Mouse (Mus musculus) spleen, adult 18-20 months (tissue): ENCODE measurements around the gene Ccdc103.
A peak's percentile ranks its signal among the peaks of the same experiment; 100 is the strongest.

Experiments
- DNase-seq, 2 experiments: peaks; one replicate each; pipeline ENCODE4 v3.0.0; 2022; ENCODE audit warnings: mixed read lengths in 2 of 2

Ccdc103 gene

DNA sequence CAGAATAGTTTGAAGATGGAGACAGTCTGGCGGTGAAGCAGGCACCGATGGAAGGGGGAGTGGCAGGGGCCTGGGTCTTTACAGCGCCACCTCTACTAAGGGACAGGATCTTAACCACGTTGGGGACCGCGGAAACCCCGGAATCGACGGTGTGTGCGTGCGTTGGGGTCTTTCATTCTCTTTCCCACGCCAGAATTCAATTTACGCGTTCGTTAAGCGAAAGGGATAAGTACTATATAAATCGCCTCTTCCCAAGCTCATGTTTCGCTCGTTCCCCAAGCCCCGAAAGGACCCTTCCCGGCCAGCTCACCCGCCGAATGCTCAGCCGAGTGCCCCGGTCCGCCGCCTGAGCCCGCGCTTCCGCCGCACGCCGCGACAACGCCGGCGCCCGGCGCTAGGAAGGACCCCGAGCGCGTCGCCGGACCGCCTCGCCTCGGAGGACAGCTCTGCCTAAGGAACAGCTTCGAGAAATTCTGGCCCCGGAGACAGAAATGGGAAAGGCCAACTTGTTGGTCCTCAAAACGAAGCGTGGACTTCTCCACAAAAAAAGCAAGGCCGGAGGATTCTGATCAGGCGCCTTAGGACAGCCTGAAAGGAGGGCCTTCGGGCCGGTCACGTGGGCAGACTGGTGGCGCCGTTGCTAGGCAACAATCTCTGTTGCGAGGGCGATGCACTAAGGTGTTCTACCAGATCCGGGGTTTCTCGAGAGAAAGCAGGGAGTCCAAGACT, at the start of gene Ccdc103, which contains the start of gene Eftud2:
Gene Ccdc103 (plus strand): TSS at position 620 of the 729 bp plus-strand sequence.
Gene Eftud2 (minus strand): TSS at position 401 of the 729 bp plus-strand sequence.
- peak; percentile 83 to 92 for DNase-seq

DNA sequence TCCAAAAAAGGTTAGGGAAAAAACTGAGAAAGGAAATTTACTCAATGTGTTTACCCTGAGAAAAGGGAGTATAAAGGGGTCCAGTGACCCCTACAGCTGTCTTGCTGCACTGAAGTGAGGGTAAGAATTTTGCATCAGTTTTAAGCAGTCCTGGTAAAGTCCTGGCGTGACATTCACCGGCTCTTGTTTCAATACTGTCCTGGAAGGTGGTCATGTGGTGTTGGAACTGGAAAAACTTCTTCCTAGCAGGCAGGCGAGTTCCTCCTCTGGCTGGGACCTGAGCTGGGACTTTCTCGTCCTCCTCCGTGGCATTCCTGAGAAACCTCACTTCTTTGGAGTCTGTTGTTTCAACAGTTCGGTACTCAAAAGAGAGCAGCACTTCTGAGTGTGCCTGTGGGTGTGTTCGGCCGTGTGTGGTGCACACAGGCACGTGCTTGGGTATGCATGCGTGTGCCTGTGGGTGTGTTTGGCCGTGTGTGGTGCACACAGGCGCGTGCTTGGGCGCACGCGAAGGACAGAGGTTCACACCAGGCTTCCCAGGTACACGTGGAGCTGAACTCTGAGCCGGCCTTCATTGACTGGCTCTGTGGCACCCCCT, 48.2 kb upstream of the Ccdc103 start:
- no peak for DNase-seq

DNA sequence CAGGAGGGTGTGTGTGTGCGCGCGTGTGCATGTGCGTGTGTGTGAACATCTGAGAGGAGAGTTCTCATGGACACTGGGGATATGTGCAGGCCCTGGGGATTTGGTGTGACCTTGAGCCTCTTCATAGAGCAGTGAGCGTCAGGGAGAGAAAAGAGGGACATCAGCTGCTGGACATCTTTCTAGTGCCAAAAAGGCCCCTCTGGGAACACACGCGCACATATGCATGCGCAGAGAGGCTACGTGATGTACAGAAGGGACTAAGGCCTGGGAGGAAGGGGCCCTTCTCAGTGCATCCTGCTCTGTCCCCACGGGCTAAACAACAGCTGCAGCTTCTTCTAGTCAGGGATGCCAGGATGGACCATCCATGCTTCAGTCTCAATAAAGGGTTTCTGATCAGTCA, 46.8 kb upstream of the Ccdc103 start:
- DNase-seq, result no peak

DNA sequence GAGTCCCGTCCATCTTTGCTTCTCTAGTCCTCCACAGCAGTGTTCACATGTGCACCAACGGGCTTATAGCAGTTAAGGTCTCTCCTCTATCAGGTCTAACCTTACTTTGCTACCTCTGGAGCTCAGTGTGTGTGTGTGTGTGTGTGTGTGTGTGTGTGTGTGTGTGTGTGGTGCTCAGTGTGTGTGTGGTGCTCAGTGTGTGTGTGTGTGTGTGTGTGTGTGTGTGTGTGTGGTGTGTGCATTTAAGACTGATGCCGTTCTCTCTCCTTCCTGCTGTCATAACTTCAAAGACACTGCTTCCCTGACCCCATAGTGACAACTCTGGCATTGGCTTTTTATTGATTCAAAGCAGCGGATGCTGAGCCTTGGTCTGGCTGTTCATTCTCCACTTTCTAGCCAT, 45.5 kb upstream of the Ccdc103 start, which contains the start of gene Higd1b:
Gene Higd1b (plus strand): TSS at position 301 of the 400 bp plus-strand sequence.
- DNase-seq, result no peak

DNA sequence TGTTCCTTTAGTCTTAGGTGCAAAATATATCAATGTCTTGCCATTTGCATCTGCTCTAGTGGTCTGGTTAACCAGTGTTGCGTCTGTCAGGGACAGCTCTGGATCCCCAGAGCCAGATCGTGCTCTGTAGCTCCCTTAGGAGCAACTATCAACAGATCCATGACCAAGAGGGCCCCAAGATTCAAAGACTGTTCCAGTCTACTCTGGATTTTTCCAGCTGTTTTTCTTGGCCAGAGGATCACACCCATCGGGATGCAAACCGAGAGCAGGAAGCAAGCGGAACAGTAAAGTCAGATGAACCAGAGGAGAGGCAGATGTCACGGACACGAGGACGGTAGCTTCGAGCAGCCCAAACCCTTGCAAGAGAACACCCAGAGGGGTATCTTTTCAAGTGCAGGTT, 44.9 kb upstream of the Ccdc103 start:
- no peak for DNase-seq

DNA sequence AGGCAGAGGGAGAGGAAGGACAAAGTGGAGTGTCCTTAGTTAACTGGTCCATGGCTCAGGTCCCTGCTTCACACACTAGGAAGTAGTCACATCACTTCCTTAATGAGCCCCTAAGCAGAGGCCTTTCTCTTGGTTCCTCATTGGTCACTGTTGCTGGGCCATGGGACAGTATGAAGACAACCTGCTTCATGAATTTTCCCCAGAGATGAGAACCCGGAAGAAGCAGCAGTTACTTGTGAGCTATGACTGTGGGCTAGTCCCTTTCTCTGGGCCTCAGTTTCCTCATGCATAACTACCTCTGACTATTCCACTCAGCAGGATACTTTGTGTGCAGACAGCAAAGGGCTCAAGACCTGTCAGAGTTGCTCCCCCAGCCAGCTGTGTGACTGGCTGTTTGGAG, 43.6 kb upstream of the Ccdc103 start:
- DNase-seq, result no peak

DNA sequence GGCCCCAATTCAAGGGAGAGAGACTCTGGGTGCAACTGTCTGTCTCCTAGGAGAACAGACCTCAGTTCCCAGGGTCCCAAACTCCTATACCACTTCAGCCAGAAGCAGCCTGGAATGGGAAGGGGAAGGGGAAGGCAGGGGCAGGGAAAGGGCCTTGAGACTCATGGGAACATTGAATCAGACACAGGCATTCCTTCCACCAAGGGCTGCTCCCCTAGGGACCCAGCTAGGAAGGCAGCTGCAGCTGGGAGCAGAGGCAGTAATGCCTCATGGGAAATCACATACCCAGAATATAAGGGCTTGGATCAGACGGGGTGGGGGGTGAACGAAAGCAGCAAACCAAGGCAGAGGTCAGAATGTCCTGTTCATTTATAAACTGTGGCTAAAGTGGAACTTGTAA, 42.9 kb upstream of the Ccdc103 start:
- DNase-seq, result no peak

DNA sequence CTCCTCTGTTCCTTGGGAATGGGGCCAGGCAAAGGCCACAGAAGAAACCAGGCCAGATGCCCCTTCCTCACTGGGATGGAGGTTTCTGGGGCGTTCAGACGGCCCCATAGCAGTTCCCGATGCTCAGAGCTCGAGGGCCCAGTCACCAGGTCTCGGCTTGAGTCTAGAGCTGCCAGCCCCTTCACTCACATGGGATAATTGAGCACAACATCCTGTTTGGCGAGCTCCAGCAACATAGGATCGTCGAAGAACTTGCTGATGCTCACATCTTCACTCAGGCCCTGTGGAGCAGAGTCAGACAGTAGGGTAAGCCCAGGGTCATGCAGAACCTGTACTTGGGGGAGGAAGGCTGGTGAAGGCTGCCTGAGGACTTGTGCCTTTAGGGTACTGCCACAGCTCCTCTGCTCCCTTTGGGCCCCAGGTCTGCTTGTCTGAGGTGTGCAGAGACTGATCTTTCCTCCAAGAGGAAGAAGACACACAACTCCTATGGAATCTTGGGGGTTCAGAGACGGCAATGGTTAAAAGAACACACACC, 42.3 kb upstream of the Ccdc103 start:
- no peak for DNase-seq

DNA sequence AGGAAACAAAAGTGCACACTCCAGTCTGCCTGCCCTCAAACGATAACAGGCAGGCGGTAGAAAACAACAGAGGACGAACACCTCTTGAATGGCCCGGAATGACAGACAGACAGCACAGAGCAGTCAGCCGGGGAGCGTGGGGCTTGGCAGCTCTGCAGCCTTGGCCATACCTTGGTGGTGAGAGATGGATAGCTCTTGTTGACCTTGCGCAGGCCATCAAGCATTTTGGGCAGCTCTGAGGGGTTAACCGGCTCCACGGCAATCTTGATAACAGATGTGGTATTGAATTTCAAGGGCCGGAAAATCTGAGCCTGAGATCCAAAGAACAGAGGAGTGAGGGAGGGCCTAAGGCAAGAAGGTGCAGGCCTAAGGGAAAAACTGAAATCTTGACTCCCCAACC, 35.1 kb upstream of the Ccdc103 start:
- no peak for DNase-seq

DNA sequence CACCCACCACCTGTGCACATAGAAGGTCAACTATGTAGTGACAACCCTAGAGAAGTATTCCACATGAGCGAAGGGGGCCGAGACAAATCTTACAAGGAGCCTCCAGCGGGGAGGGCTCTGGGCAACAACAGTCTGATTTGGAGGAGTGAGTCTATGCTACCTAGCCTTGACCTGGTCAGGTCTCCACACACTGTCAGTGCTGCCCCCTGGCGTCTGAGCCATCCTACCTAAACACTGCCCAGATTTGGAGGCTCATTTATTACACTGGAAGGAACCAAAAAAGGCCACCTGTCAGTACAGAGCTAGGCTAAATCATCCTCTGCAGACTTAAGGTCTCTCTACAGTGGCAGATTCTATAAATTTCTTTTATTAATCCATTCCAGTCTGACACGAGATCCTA, 29.1 kb upstream of the Ccdc103 start:
- peak in 1 of 2 experiments; percentile 47 for DNase-seq

DNA sequence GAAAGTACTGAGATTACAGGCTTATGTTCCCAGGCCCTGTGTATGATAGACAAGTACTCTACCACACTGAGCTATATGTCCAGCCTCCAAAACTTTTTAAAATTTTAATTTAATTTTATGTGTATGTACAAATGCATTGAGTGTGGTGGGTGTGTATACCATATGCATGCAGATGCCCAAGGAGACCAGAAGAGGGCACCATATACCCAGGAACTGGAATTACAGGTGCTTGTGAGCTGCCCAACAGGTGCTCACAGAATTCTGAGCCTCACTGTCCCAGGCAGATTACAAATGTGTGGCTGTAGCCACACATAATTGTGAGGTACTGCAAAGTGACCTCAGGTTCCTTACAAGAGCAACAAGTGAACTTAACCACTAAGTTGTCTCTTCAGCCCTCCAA, 27.2 kb upstream of the Ccdc103 start:
- DNase-seq, result no peak

DNA sequence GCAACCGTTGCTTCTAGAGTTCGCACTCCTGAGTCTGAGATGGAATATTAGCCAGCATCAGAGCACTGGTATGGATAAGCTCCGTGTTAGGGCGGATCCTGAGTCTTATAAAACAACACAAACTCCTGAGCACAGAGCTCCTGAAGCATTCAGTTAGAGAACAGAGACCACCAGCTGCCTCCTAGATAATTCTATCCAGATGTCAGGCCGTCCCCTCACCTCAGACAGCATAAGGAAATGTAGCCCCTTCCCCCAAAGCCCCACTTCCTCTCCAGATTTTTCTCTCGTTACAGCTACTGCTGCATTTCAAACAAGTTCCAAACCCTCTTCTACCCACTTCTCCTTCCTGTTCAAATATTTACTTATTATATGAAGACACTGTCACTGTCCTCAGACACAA, 25.1 kb upstream of the Ccdc103 start:
- no peak for DNase-seq

DNA sequence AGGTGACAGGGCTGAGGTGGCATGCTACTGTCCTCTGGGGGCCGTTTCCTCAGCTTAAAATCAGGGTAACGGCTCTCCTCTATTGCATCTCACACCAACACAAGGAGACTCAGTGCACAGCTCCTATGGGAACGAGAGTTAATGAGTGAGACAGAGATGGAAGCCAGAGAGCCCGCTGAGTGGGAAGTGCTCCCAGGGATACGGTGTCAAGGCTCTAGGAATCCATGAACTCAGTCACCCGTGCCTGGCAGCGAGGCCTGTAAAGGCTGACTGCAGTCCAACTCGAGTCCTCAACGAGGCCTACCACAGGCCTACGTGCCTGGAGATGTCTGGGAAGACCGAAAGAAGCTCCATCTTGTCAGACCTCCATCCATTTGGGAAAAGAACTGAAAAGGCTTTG, 22.1 kb upstream of the Ccdc103 start:
- DNase-seq, result no peak

DNA sequence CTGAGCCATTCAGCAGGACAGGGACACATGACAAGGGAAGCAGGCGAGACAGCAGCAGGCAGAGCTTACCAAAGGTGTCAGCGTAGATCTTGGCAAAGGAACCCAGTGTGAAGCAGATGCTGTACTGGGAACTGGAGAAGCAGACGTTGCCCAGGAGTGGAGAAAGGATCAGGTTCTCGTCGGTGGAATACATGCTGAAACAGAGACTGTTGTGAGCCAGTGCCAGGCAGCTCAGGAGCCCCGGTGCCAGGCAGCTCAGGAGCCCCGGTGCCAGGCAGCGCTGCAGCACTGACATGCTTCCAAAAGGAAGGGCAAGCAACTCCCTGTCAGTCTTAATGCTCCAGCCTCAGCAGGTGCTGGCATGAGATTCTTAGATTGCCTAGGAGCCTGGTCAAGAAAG, 21.1 kb upstream of the Ccdc103 start:
- DNase-seq, result no peak

DNA sequence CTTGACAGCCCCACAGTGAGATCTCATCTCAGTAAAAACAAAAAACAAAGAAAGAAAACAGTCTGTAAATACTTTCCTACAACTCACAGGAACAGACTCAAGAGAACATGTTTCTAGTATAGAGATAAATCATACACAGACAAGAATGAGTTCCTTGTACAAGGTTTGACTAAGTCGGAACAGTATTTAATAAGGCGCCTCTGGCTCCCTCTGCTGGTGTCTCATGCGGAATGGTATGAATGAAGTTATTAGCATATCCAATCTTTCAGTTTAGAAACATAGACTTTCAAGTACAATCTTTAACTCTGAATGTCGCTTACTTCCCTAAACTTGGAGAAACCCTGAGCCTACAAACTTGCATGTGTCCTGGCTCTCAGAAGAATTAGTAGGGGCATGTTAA, 16.7 kb upstream of the Ccdc103 start:
- DNase-seq, result peak in 1 of 2 experiments; percentile 50

DNA sequence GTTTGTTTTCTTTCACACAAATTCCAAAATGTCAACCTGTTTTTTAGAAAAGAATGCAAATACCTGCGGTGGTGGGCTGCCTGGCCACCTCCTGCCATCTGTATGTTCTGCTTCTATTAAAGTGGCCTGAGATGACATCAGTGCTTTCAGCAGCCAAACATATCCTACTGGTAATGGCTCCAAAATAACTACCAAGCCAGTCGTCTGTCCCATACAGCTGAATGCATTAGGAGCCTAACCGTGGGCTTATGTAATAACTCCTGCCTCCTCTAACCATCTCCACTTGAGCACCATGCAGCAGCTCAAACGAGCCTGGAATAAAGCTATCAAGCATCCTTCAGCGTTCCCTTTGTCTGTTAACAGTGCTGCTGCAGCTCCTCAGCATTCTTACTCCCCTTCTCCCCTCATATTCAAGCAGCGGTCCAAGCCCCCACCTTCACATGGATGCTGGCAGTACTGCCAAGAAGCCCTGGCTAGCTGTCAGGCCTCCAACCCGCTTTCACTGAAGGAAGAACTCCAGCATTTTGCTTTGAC, 6.1 kb upstream of the Ccdc103 start:
- DNase-seq, result no peak

DNA sequence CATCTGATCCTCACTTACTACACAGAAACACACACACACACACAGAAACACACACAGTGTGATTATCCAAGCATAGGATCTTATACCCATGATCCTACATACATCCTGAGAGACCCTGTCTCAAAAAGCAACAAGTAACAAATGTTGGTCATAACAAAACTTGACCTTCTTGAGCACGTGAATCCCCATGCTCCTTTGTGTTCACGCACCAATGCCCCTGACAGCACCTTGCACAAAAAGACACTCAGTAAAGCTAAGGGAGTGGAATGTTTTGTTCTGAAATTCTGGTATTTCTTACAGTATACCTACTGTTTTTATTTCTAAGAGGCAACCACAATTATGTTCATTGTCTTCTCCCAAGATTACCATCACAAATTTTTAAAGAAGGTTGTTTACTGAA, 1.4 kb upstream of the Ccdc103 start:
- no peak for DNase-seq

DNA sequence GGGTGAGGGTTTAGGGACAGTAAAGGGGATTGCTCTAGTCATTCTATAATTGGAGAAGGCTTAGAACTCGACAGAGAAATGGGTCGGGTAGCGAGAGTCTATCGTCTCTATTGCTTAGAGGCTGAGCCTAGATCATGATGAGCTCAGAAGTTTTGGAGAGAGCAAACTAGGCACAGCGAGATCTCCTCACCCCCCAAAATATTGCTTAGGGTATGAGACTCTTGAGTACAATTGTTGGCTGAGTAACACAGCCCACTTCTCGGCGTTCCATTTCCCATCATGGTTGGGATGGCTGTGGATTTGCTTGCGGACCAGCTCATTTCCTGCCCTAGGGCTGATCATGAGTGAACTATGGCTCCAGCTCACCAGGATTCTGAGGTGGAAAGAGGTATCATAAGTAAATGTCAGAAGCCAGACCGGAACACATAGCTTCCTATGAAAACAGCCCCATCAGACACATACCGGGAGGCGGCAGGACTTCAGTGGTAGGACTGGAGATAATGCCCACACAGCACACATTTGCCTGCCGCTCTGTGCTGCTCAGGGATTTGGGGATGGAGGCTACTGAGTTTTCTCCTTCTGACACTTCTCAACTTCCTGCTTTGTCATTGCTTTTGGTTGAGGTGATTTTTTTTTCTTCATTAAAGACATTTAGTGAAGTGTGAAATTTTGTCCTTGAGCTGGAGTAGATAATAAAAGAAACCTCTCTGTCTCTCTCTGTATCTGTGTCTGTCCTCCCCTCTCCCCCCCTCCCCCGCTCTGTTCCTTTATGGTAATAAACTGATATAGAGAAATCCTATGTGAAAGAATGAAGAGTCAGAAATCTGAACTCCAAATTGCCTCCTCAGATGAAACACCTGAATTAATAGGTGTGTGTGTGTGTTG, 552 bp downstream of the Ccdc103 start:
- DNase-seq, result no peak

DNA sequence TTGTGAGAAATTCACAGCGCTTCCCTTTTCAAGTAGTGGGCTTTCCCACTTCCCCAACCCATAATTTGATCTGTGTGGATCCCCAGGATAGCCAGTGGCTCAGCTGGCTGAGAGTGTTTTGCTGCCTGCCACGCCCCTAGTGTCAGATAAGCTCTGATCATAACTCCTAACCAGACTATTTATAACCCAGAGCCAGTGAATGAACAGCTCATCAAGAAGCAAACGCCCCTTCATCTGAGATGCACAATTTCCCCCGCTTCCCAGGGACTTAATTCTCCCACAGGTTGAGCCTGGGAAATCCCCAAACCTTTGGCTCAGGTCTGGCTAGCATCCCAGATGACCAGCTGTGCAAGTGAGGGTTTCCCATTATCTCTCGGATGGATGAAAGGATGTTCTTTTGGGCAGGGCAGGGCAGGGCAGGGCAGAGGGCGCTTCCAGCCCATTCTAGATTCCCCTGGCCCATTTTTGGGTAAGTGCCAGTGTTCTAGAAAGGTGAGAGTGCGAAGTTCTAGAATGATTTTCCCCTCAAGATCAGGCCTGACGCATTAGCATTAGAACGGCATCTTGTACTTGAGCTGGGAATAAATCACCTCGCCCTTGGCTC, 3.7 kb downstream of the Ccdc103 start, which contains the start of gene Fam187a:
Gene Fam187a (plus strand): TSS at position 554 of the 604 bp plus-strand sequence.
- no peak for DNase-seq

DNA sequence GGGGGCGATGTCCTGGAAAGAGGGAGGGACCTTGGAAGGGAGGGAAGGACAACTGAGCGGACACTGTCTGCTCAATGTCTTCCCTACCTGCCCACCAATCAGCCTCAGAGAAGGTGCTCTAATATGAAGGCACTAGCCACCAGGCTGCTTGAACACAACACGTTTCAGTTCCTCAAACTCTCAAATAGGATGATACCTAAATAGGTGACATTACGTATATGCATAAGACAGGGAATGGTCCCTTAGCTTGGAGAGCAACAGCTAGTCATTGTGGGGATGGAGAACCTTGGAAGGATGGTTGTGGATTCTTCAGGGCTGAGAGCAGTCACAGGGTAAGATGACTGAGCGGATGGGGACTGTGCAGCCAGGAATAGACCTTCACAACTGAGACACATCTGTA, 6.4 kb downstream of the Ccdc103 start:
- DNase-seq, result no peak

DNA sequence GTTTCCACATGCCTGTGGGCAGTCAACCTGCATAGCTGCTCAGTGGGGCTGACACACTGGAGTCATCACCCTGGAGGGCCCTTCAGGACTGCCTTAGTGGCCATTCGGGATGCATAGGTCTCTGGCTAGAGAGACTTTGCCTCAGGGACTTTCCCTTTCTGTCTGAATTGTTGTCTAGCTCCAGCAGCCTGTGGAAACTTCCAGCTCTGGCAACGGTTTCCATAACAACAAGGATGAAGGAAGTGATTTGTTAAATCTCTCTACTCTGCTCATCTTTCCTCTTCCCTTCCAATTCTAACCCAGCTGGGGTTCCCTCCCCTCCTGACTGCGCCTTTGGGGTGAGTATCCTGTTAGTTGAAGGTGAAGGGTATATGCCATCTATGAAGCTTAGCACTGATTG, 7.1 kb downstream of the Ccdc103 start:
- DNase-seq, result no peak

DNA sequence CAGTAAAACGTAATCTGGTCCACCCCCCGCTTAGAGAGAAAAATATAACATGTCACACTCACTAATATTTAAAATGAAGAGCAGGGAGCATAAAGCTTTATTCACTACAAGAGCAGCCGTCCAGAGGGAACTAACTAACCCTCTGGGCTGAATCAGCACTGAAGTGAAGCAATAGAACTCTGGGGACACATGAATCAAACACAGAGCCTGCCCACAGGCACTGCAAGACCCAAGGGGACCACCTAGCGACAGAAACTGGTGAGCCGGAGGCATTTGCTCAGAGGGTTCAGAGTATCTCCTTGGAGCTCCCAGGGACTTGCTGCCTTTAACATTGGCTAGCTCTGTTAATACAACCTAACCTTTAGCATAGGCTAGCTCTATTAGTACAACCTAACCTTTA, 9.1 kb downstream of the Ccdc103 start:
- no peak for DNase-seq
